Mouse (Mus musculus) cerebellum, adult 2 months (tissue): Measurements from ENCODE around the gene Rab3ip. TPM values are rescaled to one million over a fixed set of nuclear protein-coding genes. Genes with fewer than 3 reads are reported as not detected.

Experiments
- DNase-seq, 2 experiments: peaks; one replicate each; pipeline ENCODE4 v3.0.0; 2021
- H3K27ac ChIP-seq: fragments of 200-500 bp; 2 replicates; pipeline ENCODE4 v1.5.1; 2012; ENCODE audit warnings: low read length, control low read depth, inconsistent platforms; ENCODE audit not compliant: insufficient read depth
- H3K27me3 ChIP-seq: fragments of 200-500 bp; 2 replicates; pipeline ENCODE4 v1.6.1; 2012; ENCODE audit warnings: inconsistent platforms, mild to moderate bottlenecking, low read length, moderate library complexity; ENCODE audit not compliant: control insufficient read depth, insufficient read depth
- H3K4me1 ChIP-seq: fragments of 200-500 bp; 2 replicates; pipeline ENCODE4 v1.6.1; 2011; ENCODE audit warnings: low read length; ENCODE audit not compliant: control insufficient read depth, insufficient read depth
- H3K4me3 ChIP-seq: fragments of 200-500 bp; replicated peaks from 2 replicates; pipeline ENCODE3; 2011; ENCODE audit warnings: mild to moderate bottlenecking, low read depth, low read length, control low read depth; ENCODE audit not compliant: insufficient read depth
- CTCF ChIP-seq: fragments of 200-500 bp; IDR thresholded peaks from 2 replicates; pipeline ENCODE4 v1.5.1; 2011; ENCODE audit warnings: low read depth, mild to moderate bottlenecking, control low read depth, low read length, moderate library complexity, borderline replicate concordance; ENCODE audit not compliant: insufficient read depth
- POLR2A ChIP-seq: fragments of 200-500 bp; IDR thresholded peaks from 2 replicates; pipeline ENCODE4 v1.6.1; 2011; ENCODE audit warnings: low read length, control low read depth, borderline replicate concordance; ENCODE audit not compliant: insufficient read depth
- WGBS: fragments of 180-500 bp; shearing (Covaris S2); methylation state at CpG from one replicate; pipeline ENCODE4 v1.1.7; 2018; 5-methylcytosine and 5-hydroxymethylcytosine counted together
- polyA plus RNA-seq: library from polyadenylated mRNA; depleted of rRNA; stranded (reverse); fragments of >200 nt; gene quantifications from 2 replicates; pipeline ENCODE4 v1.2.3, GENCODE M21; 2012; rRNA removed

The Rab3ip gene
- 45.8 and 46.5 TPM in 2 replicates for polyA plus RNA-seq

DNA sequence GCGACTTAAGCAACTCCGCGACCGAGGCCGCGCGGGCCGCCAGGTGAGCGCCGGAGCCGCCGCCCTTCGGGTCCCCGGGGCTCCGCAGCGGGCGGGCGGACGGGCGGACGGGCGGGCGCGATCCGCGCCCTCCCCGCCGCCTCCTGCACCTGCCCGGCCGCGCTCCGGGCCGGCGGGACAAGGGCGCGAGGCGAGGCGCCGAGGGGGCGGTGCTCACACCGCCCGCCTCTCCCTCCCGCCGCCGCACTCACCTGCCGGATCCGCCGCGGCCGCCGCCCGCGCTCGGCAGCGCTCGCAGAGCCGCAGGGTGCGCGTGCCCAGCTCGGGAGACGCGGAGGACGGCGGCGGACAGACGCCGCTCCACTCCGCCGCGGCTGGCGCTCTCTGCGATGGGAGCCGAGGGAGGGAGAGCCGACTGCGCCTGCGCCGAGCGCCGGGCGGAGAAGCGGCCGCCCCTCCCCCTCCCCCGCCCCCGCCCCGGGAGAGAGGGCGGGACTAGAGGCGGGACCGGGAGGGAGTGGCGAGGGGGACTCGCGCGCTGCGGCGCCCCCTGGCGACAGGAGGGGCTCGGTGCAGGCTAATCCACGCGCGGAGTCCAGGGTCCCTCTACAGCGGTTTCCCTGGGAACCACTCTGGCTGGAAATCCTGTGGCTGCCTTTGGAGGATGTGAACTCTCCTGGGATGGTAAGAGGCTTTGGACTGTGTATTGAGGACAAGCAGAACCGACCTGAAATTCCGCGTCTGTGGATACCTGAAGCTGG lies at the start of gene Rab3ip:
TSS of gene Rab3ip (minus strand) at position 761 of the 761 bp plus-strand sequence.
- DNase-seq: peak; percentile 90 to 92
- TF ChIP-seq CTCF (peak; percentile 77), POLR2A (peak; percentile 78)
- Histone ChIP-seq H3K4me3 (peak within 1 kb of the TSS; percentile 86), H3K27me3 (no peaks in the 10 kb centered on the region), H3K4me1 (peaks cover 5% of the 10 kb centered on the region), H3K27ac (peak within 1 kb of the TSS; percentile 34)
- under 1% methylated on average over 98 of the region's 103 CpGs for WGBS

DNA sequence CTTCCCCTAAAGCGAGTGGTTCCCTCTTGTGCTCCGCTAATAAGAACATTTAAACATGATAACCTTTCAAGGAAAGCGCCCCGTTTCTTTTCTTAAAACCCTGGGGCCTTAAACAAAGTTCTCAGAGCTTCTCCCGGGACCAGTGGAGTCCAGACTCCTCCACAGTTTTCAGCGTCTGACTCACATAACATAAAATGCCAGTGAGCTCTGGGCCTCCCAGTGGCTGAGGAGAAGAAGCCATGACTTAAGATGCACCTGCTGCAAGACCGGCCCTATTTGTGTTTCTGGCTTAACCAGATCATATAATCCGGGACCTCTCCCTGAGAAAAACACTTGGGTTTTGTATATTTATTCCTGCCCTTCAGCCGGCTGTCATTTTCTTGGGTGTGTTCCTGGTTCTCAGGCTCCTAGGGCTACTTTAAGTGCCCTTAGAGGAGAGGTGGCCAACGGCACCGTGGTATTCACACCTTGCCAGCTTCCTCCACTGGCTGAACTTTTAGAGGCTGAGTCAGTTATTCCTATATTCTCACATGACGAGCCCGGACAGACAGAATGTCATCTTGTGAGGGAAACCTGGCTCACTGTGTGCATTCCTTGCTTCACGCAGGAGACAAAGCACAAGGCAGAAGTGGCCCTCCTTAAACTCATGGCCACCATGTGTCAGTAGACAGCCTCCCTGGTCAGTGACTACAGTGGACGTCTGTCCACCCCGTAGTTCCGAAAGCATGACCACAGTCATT lies 48.3 kb upstream of the Rab3ip start:
- no peaks in the 10 kb centered on the region for H3K4me1 ChIP-seq

DNA sequence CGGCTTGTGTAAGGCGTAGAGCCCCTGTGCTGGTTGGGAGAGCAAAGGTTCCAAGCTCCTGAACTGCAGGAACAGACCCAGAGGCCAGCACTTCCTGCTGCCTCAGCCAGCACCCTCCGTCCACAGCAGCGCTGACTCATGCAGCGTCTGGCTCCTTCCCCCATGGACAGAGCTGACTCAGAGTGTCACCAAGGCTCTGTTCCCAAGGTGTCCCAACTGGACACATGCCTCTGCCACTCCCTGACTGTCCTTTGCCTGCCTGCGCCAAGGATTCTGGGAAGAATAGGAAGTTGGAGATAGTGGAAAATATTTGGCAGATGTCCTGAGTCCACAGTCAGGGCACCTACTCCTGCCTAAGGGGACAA lies 45.6 kb upstream of the Rab3ip start:
- Histone ChIP-seq H3K4me3 (no peak overlapping the region), H3K4me1 (no peaks in the 10 kb centered on the region), H3K27me3 (no peaks in the 10 kb centered on the region), H3K27ac (no peak overlapping the region)
- 50% methylated on average over 6 of the region's 6 CpGs for WGBS
- no peak for TF ChIP-seq POLR2A
- TF ChIP-seq CTCF: no peak
- DNase-seq: peak; percentile 11 to 20

More for the DNA sequence above, 48.3 kb upstream of the Rab3ip start:
- no peak overlapping the region for H3K4me3 ChIP-seq
- no peak for DNase-seq
- no peak overlapping the region for H3K27ac ChIP-seq
- TF ChIP-seq CTCF: no peak
- TF ChIP-seq POLR2A: no peak
- WGBS: 82% methylated on average over 17 of the region's 17 CpGs
- no peaks in the 10 kb centered on the region for H3K27me3 ChIP-seq

DNA sequence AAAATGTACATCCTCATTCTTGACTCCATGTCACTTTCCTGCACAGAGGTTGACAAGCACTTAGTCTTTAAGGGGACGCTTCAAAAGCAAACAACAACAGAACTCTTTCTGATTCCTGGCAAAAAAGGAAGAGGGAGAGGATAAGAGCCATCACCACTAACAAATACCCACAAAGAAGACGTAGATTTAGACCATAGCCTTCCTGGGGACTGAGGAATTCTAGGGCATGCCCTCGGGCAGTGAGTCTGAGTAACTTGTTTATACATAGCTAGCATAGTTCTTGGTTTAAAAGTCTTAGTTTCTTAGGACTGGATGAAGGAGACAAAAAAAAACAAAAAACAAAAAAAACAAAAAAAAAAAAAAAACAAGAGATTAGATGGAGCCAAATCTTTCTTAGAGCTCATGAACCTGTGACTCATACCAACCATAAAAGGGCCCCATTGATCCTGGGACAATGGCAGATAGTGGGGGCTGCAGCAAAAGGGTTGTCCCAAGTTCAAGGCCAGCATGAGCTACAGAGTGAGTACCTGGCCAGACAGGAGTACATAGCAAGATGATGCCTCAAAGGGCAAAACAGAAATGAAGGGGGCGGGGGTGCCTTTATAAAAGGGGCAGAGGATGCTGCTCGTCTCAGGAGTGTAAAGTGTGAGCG lies 45.1 kb upstream of the Rab3ip start:
- Histone ChIP-seq H3K27me3 (no peaks in the 10 kb centered on the region), H3K4me3 (no peak overlapping the region), H3K4me1 (no peaks in the 10 kb centered on the region), H3K27ac (no peak overlapping the region)
- WGBS: 85% methylated on average over 6 of the region's 6 CpGs
- TF ChIP-seq POLR2A: no peak
- TF ChIP-seq CTCF: no peak
- DNase-seq: no peak

DNA sequence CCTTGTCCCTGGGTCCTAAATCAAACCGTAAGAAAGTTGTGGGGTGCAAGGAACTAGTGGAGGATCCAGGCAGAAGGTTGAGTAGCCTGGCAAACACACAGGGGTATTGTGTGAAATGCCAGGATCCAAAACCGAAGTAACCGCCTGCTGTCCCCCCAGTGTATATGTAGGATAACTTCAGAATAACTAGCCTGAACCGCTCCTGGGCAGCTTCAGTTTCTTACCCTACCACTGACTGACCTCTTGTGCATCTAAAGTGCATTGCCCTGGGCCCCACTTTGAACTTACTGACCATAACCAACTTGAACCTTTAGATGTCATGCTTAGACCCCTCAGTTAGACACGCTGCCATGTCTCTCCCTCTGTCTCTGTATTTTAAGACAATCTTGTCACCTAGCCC lies 44.6 kb upstream of the Rab3ip start:
- Histone ChIP-seq H3K27me3 (no peaks in the 10 kb centered on the region), H3K27ac (no peak overlapping the region), H3K4me1 (no peaks in the 10 kb centered on the region), H3K4me3 (no peak overlapping the region)
- no peak for DNase-seq
- 72% methylated on average over 5 of the region's 5 CpGs for WGBS
- TF ChIP-seq POLR2A (no peak), CTCF (no peak)

DNA sequence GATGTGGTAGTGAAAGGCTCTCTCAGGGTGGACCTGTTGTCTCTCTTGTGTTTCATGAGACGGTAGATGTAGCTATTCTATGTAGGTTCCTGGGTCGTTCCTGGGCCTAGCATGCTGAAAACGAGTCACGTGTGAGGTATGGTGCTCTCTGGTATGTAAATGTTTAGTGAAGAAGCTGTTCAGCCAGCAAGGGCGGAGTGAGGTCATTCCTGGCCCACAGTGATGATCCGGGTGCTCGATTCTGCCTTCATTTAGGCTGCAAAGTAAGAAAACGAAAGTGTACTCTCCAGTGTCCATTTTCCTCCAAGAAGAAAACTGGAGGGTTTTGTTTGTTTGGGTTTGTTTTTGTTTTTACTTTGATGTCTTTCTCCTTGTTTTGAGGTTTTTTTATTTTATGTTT lies 43.4 kb upstream of the Rab3ip start:
- no peak for DNase-seq
- no peaks in the 10 kb centered on the region for H3K27me3 ChIP-seq
- no peak for TF ChIP-seq CTCF
- TF ChIP-seq POLR2A: no peak
- no peak overlapping the region for H3K4me3 ChIP-seq
- no peaks in the 10 kb centered on the region for H3K4me1 ChIP-seq
- WGBS: 85% methylated on average over 8 of the region's 8 CpGs
- H3K27ac ChIP-seq: no peak overlapping the region

DNA sequence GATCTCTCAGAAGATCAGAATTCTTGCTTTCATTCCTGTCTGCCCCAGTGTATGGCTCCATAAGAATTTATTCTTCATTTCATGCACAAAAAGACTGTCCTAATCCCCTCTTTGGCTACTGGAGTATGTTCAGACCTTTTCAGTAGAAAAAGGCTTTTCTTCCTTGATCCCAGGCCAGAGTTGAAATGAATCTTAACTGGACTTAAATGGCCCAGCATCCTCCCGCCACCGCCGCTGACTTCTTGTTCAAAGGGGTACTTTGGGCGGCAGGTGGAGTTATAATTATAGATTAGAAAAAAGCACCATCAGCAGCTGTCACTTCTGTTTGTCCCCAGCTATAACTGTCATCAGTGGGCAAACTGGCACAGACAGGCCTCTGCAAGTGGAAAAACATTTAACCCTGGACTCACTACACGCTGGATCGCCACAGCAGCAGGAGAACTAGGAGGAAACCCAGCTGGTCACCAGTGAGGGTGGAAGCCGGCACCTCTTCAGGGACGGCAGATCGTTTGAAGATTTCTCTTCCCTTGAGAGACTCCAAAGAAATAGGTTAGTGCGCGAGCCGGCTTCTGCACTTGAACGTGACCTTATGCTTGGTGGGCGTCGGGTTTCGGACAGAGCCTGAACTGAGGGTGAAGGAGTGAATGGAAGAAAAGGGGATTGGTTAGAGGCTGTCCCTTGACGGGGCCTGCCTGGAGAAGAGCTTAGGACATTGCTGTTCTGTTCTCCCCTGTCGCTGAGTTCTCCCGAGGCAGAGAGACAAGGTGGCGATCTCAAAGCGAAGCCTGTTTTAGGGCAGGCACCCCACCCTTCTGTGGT lies 35.9 kb upstream of the Rab3ip start, which contains the start of gene Best3:
TSS of gene Best3 (plus strand) at position 51 of the 819 bp plus-strand sequence.
- no peak for DNase-seq
- Histone ChIP-seq H3K4me1 (no peaks in the 10 kb centered on the region), H3K27me3 (no peaks in the 10 kb centered on the region), H3K4me3 (no peak within 1 kb of the TSS), H3K27ac (no peak within 1 kb of the TSS)
- WGBS: 37% methylated on average over 21 of the region's 21 CpGs
- TF ChIP-seq CTCF: no peak
- TF ChIP-seq POLR2A: no peak
